Mouse (Mus musculus): Measurements from ENCODE around the gene Gm26620. TPM values are rescaled to one million over a fixed set of nuclear protein-coding genes. Genes with fewer than 3 reads are reported as not detected.

Gm26620 gene
- under 1 TPM; 0.05 to 0.15 TPM for polyA plus RNA-seq (2012; fragmentation: generic; extraction: Trizol)

DNA sequence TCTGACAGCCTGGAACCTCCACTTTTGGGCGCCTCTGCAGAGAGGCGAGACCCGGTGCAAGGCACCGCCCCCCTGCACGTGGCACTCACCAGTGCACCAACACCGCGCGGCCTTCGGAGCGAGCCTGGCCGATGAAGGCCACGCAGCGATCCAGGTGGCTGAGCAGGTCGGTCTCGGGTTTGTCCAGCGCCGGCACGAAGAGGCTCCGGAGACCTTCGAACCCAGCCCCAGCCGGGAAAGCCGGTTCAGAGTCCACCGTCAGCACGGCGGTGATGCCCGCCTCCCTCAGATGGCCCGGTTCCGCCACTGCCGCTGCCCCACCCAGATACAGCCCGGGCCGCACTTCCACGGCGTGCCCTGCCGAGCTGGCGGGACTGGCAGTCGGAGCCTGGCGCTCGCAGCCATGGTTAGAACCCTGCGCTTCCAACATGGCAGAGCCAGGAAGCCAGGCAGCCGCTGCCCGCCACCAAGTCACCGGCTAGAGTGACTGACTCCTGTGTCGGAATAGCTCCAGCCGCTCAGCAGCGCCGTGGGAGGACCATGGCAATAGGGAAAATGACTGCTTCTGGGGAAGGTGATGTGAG is at the start of gene Gm26620, which contains the start of gene Dusp12:
Gm26620 (plus strand) TSS at position 88 of the 584 bp plus-strand sequence.
Dusp12 (minus strand) TSS at position 563 of the 584 bp plus-strand sequence.

DNA sequence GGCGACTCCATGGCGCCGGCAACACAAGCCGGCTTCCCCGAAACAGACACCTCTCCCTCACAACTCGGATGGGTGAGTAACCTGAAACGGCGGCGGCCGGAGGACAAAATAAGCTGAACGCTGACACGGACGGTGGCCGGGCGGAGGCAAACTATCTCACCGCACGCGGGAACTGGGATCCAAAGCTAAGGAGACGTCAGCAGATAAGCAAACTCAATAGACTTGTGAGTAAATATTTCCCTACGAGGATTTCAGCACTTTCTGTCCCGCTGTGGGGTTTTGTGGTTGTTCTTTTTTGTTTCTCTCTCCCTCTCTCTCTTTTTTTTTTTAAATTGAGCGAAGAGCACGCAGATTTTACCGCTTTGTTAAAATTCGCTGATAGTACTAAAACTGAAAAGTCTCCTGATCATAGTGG is 17.2 kb upstream of the Gm26620 start, which contains the start of gene Atf6:
Atf6 (minus strand) TSS at position 81 of the 415 bp plus-strand sequence.

DNA sequence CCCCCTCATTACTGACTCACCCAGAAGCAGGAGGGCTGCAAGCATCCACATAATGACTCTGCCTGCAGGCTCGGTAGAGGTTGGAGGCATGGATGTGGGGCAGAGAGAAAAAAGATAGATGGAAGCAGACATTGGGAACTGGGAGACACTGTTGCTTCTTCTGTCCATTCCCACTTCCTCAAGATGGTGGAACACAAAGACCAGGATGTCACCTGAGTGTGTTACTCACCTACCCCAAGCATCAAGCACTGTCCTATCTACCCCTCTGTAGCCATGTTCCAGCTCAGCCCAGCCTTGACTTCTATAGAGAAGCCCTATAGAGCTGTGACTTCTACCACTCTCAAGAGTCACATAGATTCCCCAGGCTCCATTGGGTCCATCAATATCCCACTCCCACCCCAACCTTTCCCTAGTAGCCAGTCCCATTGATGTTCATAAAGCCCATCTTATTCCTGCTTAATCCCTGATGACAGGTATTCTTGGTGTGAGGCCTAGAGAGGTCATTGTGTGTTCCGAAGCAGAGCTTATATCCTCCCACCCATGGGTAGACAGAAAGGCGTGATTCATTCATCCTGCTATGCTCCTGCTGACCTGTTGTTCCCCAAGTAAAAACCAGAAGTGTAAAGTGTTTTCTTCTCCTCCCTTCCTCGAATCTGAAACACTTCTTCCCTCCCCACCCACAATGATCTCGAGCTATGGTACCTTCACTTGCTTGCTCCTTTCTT is 28.2 kb downstream of the Gm26620 start, which contains the start of gene Fcrlb:
Fcrlb (minus strand) TSS at position 51 of the 725 bp plus-strand sequence.

GRCm38 (mm10) chr1:170927378-170927777 is 42.5 kb downstream of the Gm26620 start, which contains the start of gene Fcrla:
Gene Fcrla (minus strand): TSS chr1:170927583.

Other genes with a start within 250 kb of the Gm26620 start
- gene Olfml2b, start 240.5 kb upstream of the Gm26620 start, polyA plus RNA-seq (2012; fragmentation: generic; extraction: Trizol): 1 to 10 TPM in 1 of 2 experiments, under 1 TPM in 1; 0.49 to 7.0 TPM
- 1 to 10 TPM in 1 of 2 experiments, under 1 TPM in 1; 0.78 to 5.4 TPM for gene Atf6, start 17.3 kb upstream of the Gm26620 start, polyA plus RNA-seq (2012; fragmentation: generic; extraction: Trizol)
- gene Dusp12, start 475 bp downstream of the Gm26620 start, polyA plus RNA-seq (2012; fragmentation: generic; extraction: Trizol): 10 to 100 TPM; 15.0 to 25.0 TPM
- gene Fcrlb, start 27.9 kb downstream of the Gm26620 start, polyA plus RNA-seq (2012; fragmentation: generic; extraction: Trizol): under 1 TPM in 1 of 2 experiments, not detected in 1; 0.13 TPM
- not detected for gene Fcrla, start 42.5 kb downstream of the Gm26620 start, polyA plus RNA-seq (2012; fragmentation: generic; extraction: Trizol)
- gene Fcgr2b, start 91.5 kb downstream of the Gm26620 start, polyA plus RNA-seq (2012; fragmentation: generic; extraction: Trizol): not detected
- gene Fcgr4, start 133.9 kb downstream of the Gm26620 start, polyA plus RNA-seq (2012; fragmentation: generic; extraction: Trizol): 1 to 10 TPM in 1 of 2 experiments, under 1 TPM in 1; 0.23 to 2.7 TPM
- not detected for gene Fcgr3, start 179.9 kb downstream of the Gm26620 start, polyA plus RNA-seq (2012; fragmentation: generic; extraction: Trizol)
- 1 to 10 TPM in 1 of 2 experiments, under 1 TPM in 1; 0.47 to 2.7 TPM for gene Cfap126, start 228.9 kb downstream of the Gm26620 start, polyA plus RNA-seq (2012; fragmentation: generic; extraction: Trizol)